In the genomic region with DNA sequence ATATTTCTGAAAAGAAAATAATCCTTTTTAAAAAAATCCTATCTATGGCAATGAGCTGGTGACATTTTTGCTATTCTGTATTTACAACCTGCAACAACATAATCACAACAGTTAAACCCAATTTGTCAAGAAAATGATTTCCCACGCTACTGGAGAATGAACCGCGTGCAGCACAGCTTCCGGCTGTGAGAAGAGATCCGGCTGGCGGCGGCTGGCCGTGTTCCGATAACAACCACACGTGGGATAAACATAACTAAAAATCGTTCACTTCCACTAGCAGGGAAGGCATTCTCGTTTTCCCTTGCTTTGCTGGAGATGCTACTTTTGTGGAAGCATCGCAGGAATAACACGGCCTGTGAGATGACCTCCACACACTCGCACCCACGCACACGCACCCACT, we compare ENCODE assay signal across 13 mouse cellular contexts.
"Had no signal": no experiment of that assay in that cellular context is flagged by ENCODE, and none has a peak within 500 bp of the region (broad histone marks: within the 10 kb centered on the region; RNA-seq: fewer than 3 reads in every experiment).

No protein-coding gene starts in this region.

- H3K27me3 ChIP-seq: liver, embryonic 12.5 days; midbrain, embryonic 13.5 days; neural tube, embryonic 12.5 days had no signal

- H3K27ac ChIP-seq: layer of hippocampus, adult 2 months; liver, embryonic 12.5 days; lung, embryonic 15.5 days; midbrain, embryonic 13.5 days; neural tube, embryonic 12.5 days; stomach, postnatal 0 days had no signal

- H3K4me3 ChIP-seq: layer of hippocampus, adult 2 months; liver, embryonic 12.5 days; lung, embryonic 15.5 days; midbrain, embryonic 13.5 days; neural tube, embryonic 12.5 days had no signal

- H3K9ac ChIP-seq: liver, embryonic 12.5 days; lung, embryonic 15.5 days; midbrain, embryonic 13.5 days; neural tube, embryonic 12.5 days had no signal

- H3K4me2 ChIP-seq: liver, embryonic 12.5 days; lung, embryonic 15.5 days; midbrain, embryonic 13.5 days; neural tube, embryonic 12.5 days had no signal

- DNase-seq: kidney, adult 9 months; kidney, postnatal 36 days; left cerebral cortex, postnatal 4 days; thymus, adult 2 months; thymus, postnatal 36 days had no signal

- ATAC-seq: hindbrain, embryonic 16.5 days; inflammation-experienced regulatory T-cells, adult 6 months; liver, embryonic 12.5 days; midbrain, embryonic 13.5 days had no signal

- H3K9me3 ChIP-seq: liver, embryonic 12.5 days; lung, embryonic 15.5 days; midbrain, embryonic 13.5 days; neural tube, embryonic 12.5 days had no signal

- H3K4me1 ChIP-seq: liver, embryonic 12.5 days; lung, embryonic 15.5 days; midbrain, embryonic 13.5 days; neural tube, embryonic 12.5 days had no signal

- H3K36me3 ChIP-seq: liver, embryonic 12.5 days; lung, embryonic 15.5 days; midbrain, embryonic 13.5 days; neural tube, embryonic 12.5 days had no signal
